Mouse (Mus musculus): ENCODE measurements around the gene Atpif1.
"Not testable (repeated sequence)": the region's sequence is repeated elsewhere in the genome, so short reads cannot be mapped to it uniquely, and the experiment has no call there.

Gene Atpif1

GRCm38 (mm10) chr4:132491748-132492147, 41.7 kb downstream of the Atpif1 start:
- DNase-seq (ENCODE audit: inconsistent ontology term) = no peak

GRCm38 (mm10) chr4:132491057-132491456, 42.4 kb downstream of the Atpif1 start:
- no peak for DNase-seq (ENCODE audit: inconsistent ontology term)

- no peak for DNase-seq (ENCODE audit: inconsistent ontology term)
Observed at GRCm38 (mm10) chr4:132490273-132491010, 43.0 kb downstream of the Atpif1 start.

GRCm38 (mm10) chr4:132488976-132489375, 44.5 kb downstream of the Atpif1 start:
- no peak for DNase-seq (ENCODE audit: inconsistent ontology term)

- no peak for DNase-seq (ENCODE audit: inconsistent ontology term)
Observed at GRCm38 (mm10) chr4:132488521-132488920, 44.9 kb downstream of the Atpif1 start.

GRCm38 (mm10) chr4:132484820-132485219, 48.6 kb downstream of the Atpif1 start:
- no peak for DNase-seq (ENCODE audit: inconsistent ontology term)

- no peak for DNase-seq (ENCODE audit: inconsistent ontology term)
Observed at GRCm38 (mm10) chr4:132484231-132484630, 49.2 kb downstream of the Atpif1 start.

- DNase-seq (ENCODE audit: inconsistent ontology term) = no peak
Observed at GRCm38 (mm10) chr4:132482956-132483608, 50.4 kb downstream of the Atpif1 start.

- DNase-seq (ENCODE audit: inconsistent ontology term) = not testable (repeated sequence)
Observed at GRCm38 (mm10) chr4:132482104-132482503, 51.4 kb downstream of the Atpif1 start.

Measured in Muller cell, postnatal 12 days (primary cell).